Mouse (Mus musculus) cortical plate, adult 2 months (tissue): ENCODE data around the gene Klhl5.

Source experiments
- CTCF ChIP-seq: fragments of 200-500 bp; IDR thresholded peaks from 2 replicates; pipeline ENCODE4 v1.5.1; 2011; ENCODE audit warnings: mild to moderate bottlenecking, control low read depth, low read length; ENCODE audit not compliant: insufficient read depth; ENCODE audit errors: extremely low read depth
- POLR2A ChIP-seq: fragments of 200-500 bp; IDR thresholded peaks from 2 replicates; pipeline ENCODE4 v1.6.1; 2011; ENCODE audit warnings: mild to moderate bottlenecking, low read length, control low read depth; ENCODE audit not compliant: insufficient read depth; ENCODE audit errors: extremely low read depth

DNA sequence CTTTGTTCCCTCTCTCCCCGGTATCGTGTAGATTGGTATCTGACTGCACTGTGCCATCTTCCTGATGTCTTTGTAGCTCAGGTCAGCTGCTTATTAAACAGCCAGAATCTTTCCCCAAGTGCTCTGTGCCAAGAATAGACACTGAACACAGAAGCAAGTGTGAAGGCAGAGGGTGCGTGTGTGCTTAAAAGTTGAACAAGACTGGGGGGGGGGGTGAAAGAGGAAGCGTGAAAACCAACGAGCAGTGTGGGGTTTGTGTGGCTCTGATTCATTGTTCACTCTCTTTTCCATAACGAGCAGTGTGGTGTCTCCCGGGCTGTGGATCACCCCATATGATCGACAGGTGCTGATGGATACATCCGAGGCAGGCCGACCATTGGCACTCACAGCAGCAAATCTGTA, 4.7 kb upstream of the Klhl5 start:
- no peak for TF ChIP-seq POLR2A
- TF ChIP-seq CTCF: no peak
